Mouse (Mus musculus) hindbrain, postnatal 0 days (tissue): Measurements from ENCODE around the gene 2310030G06Rik. TPM values are rescaled to one million over a fixed set of nuclear protein-coding genes. Genes with fewer than 3 reads are reported as not detected.
A peak's percentile ranks its signal among the peaks of the same experiment; 100 is the strongest.

ENCODE experiments used
- ATAC-seq: fragments of 200-750 bp; cut with Nextera tagmentation; 2 replicates; pipeline ENCODE4 v1.8.0; 2017; ENCODE audit warnings: mild to moderate bottlenecking, moderate TSS enrichment, moderate library complexity
- DNase-seq: peaks from one replicate; pipeline ENCODE4 v3.0.0-alpha.2; 2015; ENCODE audit warnings: low spot score
- H3K27ac ChIP-seq: fragments of 300-500 bp; sonication (generic); 2 replicates; pipeline ENCODE4 v1.5.1; 2014; ENCODE audit warnings: mild to moderate bottlenecking
- H3K27me3 ChIP-seq: fragments of 300-500 bp; sonication (generic); 2 replicates; pipeline ENCODE4 v1.6.1; 2014; ENCODE audit warnings: low read length, mixed read lengths; ENCODE audit not compliant: insufficient read depth
- H3K36me3 ChIP-seq: fragments of 300-500 bp; sonication (generic); 2 replicates; pipeline ENCODE4 v1.6.1; 2014; ENCODE audit warnings: low read length, mixed read lengths; ENCODE audit not compliant: insufficient read depth
- H3K4me1 ChIP-seq: fragments of 300-500 bp; sonication (generic); 2 replicates; pipeline ENCODE4 v1.6.1; 2014; ENCODE audit warnings: antibody characterized with exemption, low read length, mixed read lengths; ENCODE audit not compliant: insufficient read depth
- H3K4me2 ChIP-seq: fragments of 300-500 bp; sonication (generic); 2 replicates; pipeline ENCODE4 v1.6.1; 2014; ENCODE audit warnings: low read depth, mild to moderate bottlenecking, low read length, moderate library complexity, mixed read lengths
- H3K4me3 ChIP-seq: fragments of 300-500 bp; sonication (generic); 2 replicates; pipeline ENCODE4 v1.5.1; 2014; ENCODE audit warnings: low read length
- H3K9ac ChIP-seq: fragments of 300-500 bp; sonication (generic); replicated peaks from 2 replicates; pipeline ENCODE4 v1.6.1; 2014; ENCODE audit warnings: mild to moderate bottlenecking, low read length, moderate library complexity, mixed read lengths
- H3K9me3 ChIP-seq: fragments of 300-500 bp; sonication (generic); 2 replicates; pipeline ENCODE4 v1.6.1; 2016; ENCODE audit warnings: low read length, mixed read lengths
- CTCF ChIP-seq: IDR thresholded peaks from 2 replicates; pipeline ENCODE4 v1.5.1; 2016; ENCODE audit warnings: antibody characterized with exemption, control low read depth, low read depth
- WGBS: fragments of 180-500 bp; shearing (Covaris S2); extraction: QIAGEN DNeasy Blood & Tissue Kit; methylation state at CpG from one replicate; pipeline ENCODE4 v1.1.7; 2014; 5-methylcytosine and 5-hydroxymethylcytosine counted together
- polyA plus RNA-seq: library from polyadenylated mRNA; unstranded; fragments of >200 nt; fragmentation: Nextera tagmentation; extraction: Ambion mirVana; gene quantifications from 2 replicates; pipeline ENCODE4 v1.2.1, GENCODE M21; 2015
- total RNA-seq: library from RNA; depleted of rRNA; stranded (reverse); fragments of >200 nt; gene quantifications from 2 replicates; pipeline ENCODE4 v1.2.3, GENCODE M21; 2014

Gene 2310030G06Rik
- total and polyA plus RNA-seq, 2 experiments from 2014 or later, result 2.4 to 2.7 TPM

- no peak for DNase-seq
- Histone ChIP-seq H3K36me3 (no peaks in the 10 kb centered on the region), H3K9me3 (no peaks in the 10 kb centered on the region), H3K27me3 (no peaks in the 10 kb centered on the region), H3K4me3 (no peak overlapping the region), H3K9ac (no peak overlapping the region), H3K27ac (no peak overlapping the region), H3K4me2 (no peak overlapping the region), H3K4me1 (peaks cover 9% of the 10 kb centered on the region)
- WGBS, result 35% methylated on average over 5 of the region's 5 CpGs
- TF ChIP-seq CTCF, result no peak
- no peak for ATAC-seq
Observed at GRCm38 (mm10) chr9:50756711-50757110, 10.4 kb upstream of the 2310030G06Rik start.

GRCm38 (mm10) chr9:50753947-50754346, 7.6 kb upstream of the 2310030G06Rik start:
- H3K36me3 ChIP-seq, result no peaks in the 10 kb centered on the region
- peak overlapping the region; percentile 16; the same call in 1 of the 2 replicates for H3K4me2 ChIP-seq
- no peak for DNase-seq
- WGBS, result 61% methylated on average over 7 of the region's 7 CpGs
- no peak overlapping the region for H3K27ac ChIP-seq
- no peak overlapping the region for H3K9ac ChIP-seq
- H3K9me3 ChIP-seq, result no peaks in the 10 kb centered on the region
- peaks cover 9% of the 10 kb centered on the region for H3K4me1 ChIP-seq
- H3K4me3 ChIP-seq, result no peak overlapping the region
- TF ChIP-seq CTCF, result no peak
- no peak for ATAC-seq
- no peaks in the 10 kb centered on the region for H3K27me3 ChIP-seq

- ATAC-seq (peak; percentile 83), DNase-seq (peak; percentile 62)
- no peaks in the 10 kb centered on the region for H3K27me3 ChIP-seq
- no peak overlapping the region; the same call in 1 of the 2 replicates for H3K9ac ChIP-seq
- H3K4me2 ChIP-seq, result peak overlapping the region; percentile 16
- no peak overlapping the region for H3K4me3 ChIP-seq
- peaks cover 9% of the 10 kb centered on the region for H3K4me1 ChIP-seq
- no peaks in the 10 kb centered on the region for H3K9me3 ChIP-seq
- H3K36me3 ChIP-seq, result no peaks in the 10 kb centered on the region
- 64% methylated on average over 17 of the region's 17 CpGs for WGBS
- TF ChIP-seq CTCF, result no peak
- no peak overlapping the region for H3K27ac ChIP-seq
Observed at GRCm38 (mm10) chr9:50752784-50753615, 6.7 kb upstream of the 2310030G06Rik start.

- 50% methylated on average over 14 of the region's 14 CpGs for WGBS
Observed at GRCm38 (mm10) chr9:50752054-50752602, 5.8 kb upstream of the 2310030G06Rik start, which contains the start of gene Hspb2. Hspb2 (minus strand) TSS chr9:50752354.

GRCm38 (mm10) chr9:50751323-50751722, 5.0 kb upstream of the 2310030G06Rik start, which contains the start of gene Cryab:
Cryab (plus strand) TSS chr9:50751325.
- Histone ChIP-seq H3K9me3 (no peaks in the 10 kb centered on the region), H3K27me3 (no peaks in the 10 kb centered on the region), H3K9ac (no peak within 1 kb of the TSS), H3K27ac (peak within 1 kb of the TSS; percentile 26; the same call in 1 of the 2 replicates), H3K4me2 (no peak within 1 kb of the TSS), H3K36me3 (no peaks in the 10 kb centered on the region), H3K4me1 (peaks cover 11% of the 10 kb centered on the region), H3K4me3 (no peak within 1 kb of the TSS)
- no peak for TF ChIP-seq CTCF
- DNase-seq (no peak), ATAC-seq (no peak)
- 74% methylated on average over 22 of the region's 22 CpGs for WGBS

More at GRCm38 (mm10) chr9:50752054-50752602, 5.8 kb upstream of the 2310030G06Rik start, which contains the start of gene Hspb2:
- no peak within 1 kb of the TSS for H3K4me3 ChIP-seq
- no peak within 1 kb of the TSS; the same call in 1 of the 2 replicates for H3K9ac ChIP-seq
- peak within 1 kb of the TSS; percentile 26; the same call in 1 of the 2 replicates for H3K27ac ChIP-seq
- ATAC-seq (peak; percentile 51; the same call in 1 of the 2 replicates), DNase-seq (no peak)
- H3K4me2 ChIP-seq, result peak within 1 kb of the TSS; percentile 16; the same call in 1 of the 2 replicates
- no peaks in the 10 kb centered on the region for H3K9me3 ChIP-seq
- peaks cover 9% of the 10 kb centered on the region for H3K4me1 ChIP-seq
- no peak for TF ChIP-seq CTCF
- H3K27me3 ChIP-seq, result no peaks in the 10 kb centered on the region
- H3K36me3 ChIP-seq, result no peaks in the 10 kb centered on the region

GRCm38 (mm10) chr9:50750706-50751105, 4.4 kb upstream of the 2310030G06Rik start:
- no peak for TF ChIP-seq CTCF
- Histone ChIP-seq H3K27ac (no peak overlapping the region), H3K36me3 (no peaks in the 10 kb centered on the region), H3K9me3 (no peaks in the 10 kb centered on the region), H3K4me1 (peaks cover 16% of the 10 kb centered on the region), H3K9ac (no peak overlapping the region), H3K4me3 (no peak overlapping the region), H3K27me3 (no peaks in the 10 kb centered on the region), H3K4me2 (no peak overlapping the region)
- no peak for DNase-seq
- WGBS, result 49% methylated on average over 6 of the region's 6 CpGs
- no peak for ATAC-seq
